Mouse (Mus musculus): ENCODE measurements at regions not wholly inside any gene's neighbourhood (a gene's known extent, or its start where the extent isn't known, plus 50 kb on each side); places are given as distances from the start of the nearest gene placed in this dataset.
A peak's percentile ranks its signal among the peaks of the same experiment; 100 is the strongest.

- Histone ChIP-seq H3K9me3 (replicated peaks; ENCODE audit: control insufficient read depth, low read length, poor library complexity, severe bottlenecking) (no peaks in the 10 kb centered on the region), H3K27ac (ENCODE audit: low read length) (no peak overlapping the region), H3K9ac (ENCODE audit: low read depth, low read length) (no peak overlapping the region), H3K4me2 (ENCODE audit: low read length) (no peak overlapping the region), H3K36me3 (ENCODE audit: control insufficient read depth, insufficient read depth, low read length) (no peaks in the 10 kb centered on the region), H3K27me3 (ENCODE audit: control insufficient read depth, insufficient read depth, low read depth, low read length) (no peaks in the 10 kb centered on the region), H3K4me1 (ENCODE audit: control insufficient read depth, insufficient read depth, low read length) (no peaks in the 10 kb centered on the region), H3K4me3 (ENCODE audit: low read depth, low read length) (no peak overlapping the region)
- WGBS = 84% methylated on average over 2 of the region's 2 CpGs
- ATAC-seq = no peak
Measured at GRCm38 (mm10) chr3:150493433-150494045, 944.1 kb upstream of the Adgrl4 start.

GRCm38 (mm10) chr3:150530966-150531365, 906.7 kb upstream of the Adgrl4 start:
- 89% methylated on average over 3 of the region's 3 CpGs for WGBS

GRCm38 (mm10) chr3:150543118-150543517, 894.6 kb upstream of the Adgrl4 start:
- no peaks in the 10 kb centered on the region for H3K9me3 ChIP-seq (replicated peaks; ENCODE audit: control insufficient read depth, low read length, poor library complexity, severe bottlenecking)
- no peak overlapping the region for H3K4me3 ChIP-seq (ENCODE audit: low read depth, low read length)
- H3K4me2 ChIP-seq (ENCODE audit: low read length) = no peak overlapping the region
- H3K36me3 ChIP-seq (ENCODE audit: control insufficient read depth, insufficient read depth, low read length) = no peaks in the 10 kb centered on the region
- H3K27ac ChIP-seq (ENCODE audit: low read length) = no peak overlapping the region
- ATAC-seq = no peak
- WGBS = 89% methylated on average over 5 of the region's 5 CpGs
- H3K4me1 ChIP-seq (ENCODE audit: control insufficient read depth, insufficient read depth, low read length) = no peaks in the 10 kb centered on the region
- no peaks in the 10 kb centered on the region for H3K27me3 ChIP-seq (ENCODE audit: control insufficient read depth, insufficient read depth, low read depth, low read length)
- H3K9ac ChIP-seq (ENCODE audit: low read depth, low read length) = no peak overlapping the region

More at GRCm38 (mm10) chr3:150530966-150531365, 906.7 kb upstream of the Adgrl4 start:
- Histone ChIP-seq H3K4me1 (ENCODE audit: control insufficient read depth, insufficient read depth, low read length) (no peaks in the 10 kb centered on the region), H3K27me3 (ENCODE audit: control insufficient read depth, insufficient read depth, low read depth, low read length) (no peaks in the 10 kb centered on the region), H3K36me3 (ENCODE audit: control insufficient read depth, insufficient read depth, low read length) (no peaks in the 10 kb centered on the region), H3K9ac (ENCODE audit: low read depth, low read length) (no peak overlapping the region), H3K27ac (ENCODE audit: low read length) (no peak overlapping the region), H3K9me3 (replicated peaks; ENCODE audit: control insufficient read depth, low read length, poor library complexity, severe bottlenecking) (no peaks in the 10 kb centered on the region), H3K4me3 (ENCODE audit: low read depth, low read length) (no peak overlapping the region), H3K4me2 (ENCODE audit: low read length) (no peak overlapping the region)
- ATAC-seq = no peak

- Histone ChIP-seq H3K4me2 (ENCODE audit: low read length) (no peak overlapping the region), H3K36me3 (ENCODE audit: control insufficient read depth, insufficient read depth, low read length) (no peaks in the 10 kb centered on the region), H3K27ac (ENCODE audit: low read length) (no peak overlapping the region), H3K4me3 (ENCODE audit: low read depth, low read length) (no peak overlapping the region), H3K27me3 (ENCODE audit: control insufficient read depth, insufficient read depth, low read depth, low read length) (no peaks in the 10 kb centered on the region), H3K9me3 (replicated peaks; ENCODE audit: control insufficient read depth, low read length, poor library complexity, severe bottlenecking) (no peaks in the 10 kb centered on the region), H3K4me1 (ENCODE audit: control insufficient read depth, insufficient read depth, low read length) (no peaks in the 10 kb centered on the region), H3K9ac (ENCODE audit: low read depth, low read length) (no peak overlapping the region)
- 61% methylated on average over 1 of the region's 1 CpGs for WGBS
- ATAC-seq = no peak
Measured at GRCm38 (mm10) chr3:150588474-150588873, 849.2 kb upstream of the Adgrl4 start.

GRCm38 (mm10) chr3:150590978-150591377, 846.7 kb upstream of the Adgrl4 start:
- H3K4me1 ChIP-seq (ENCODE audit: control insufficient read depth, insufficient read depth, low read length) = no peaks in the 10 kb centered on the region
- H3K9me3 ChIP-seq (replicated peaks; ENCODE audit: control insufficient read depth, low read length, poor library complexity, severe bottlenecking) = no peaks in the 10 kb centered on the region
- H3K9ac ChIP-seq (ENCODE audit: low read depth, low read length) = no peak overlapping the region
- ATAC-seq = no peak
- H3K27me3 ChIP-seq (ENCODE audit: control insufficient read depth, insufficient read depth, low read depth, low read length) = no peaks in the 10 kb centered on the region
- H3K4me3 ChIP-seq (ENCODE audit: low read depth, low read length) = no peak overlapping the region
- H3K36me3 ChIP-seq (ENCODE audit: control insufficient read depth, insufficient read depth, low read length) = no peaks in the 10 kb centered on the region
- WGBS = 97% methylated on average over 2 of the region's 2 CpGs
- H3K27ac ChIP-seq (ENCODE audit: low read length) = no peak overlapping the region
- H3K4me2 ChIP-seq (ENCODE audit: low read length) = no peak overlapping the region

- H3K4me2 ChIP-seq (ENCODE audit: low read length) = no peak overlapping the region
- H3K27ac ChIP-seq (ENCODE audit: low read length) = no peak overlapping the region
- 82% methylated on average over 2 of the region's 2 CpGs for WGBS
- no peak overlapping the region for H3K9ac ChIP-seq (ENCODE audit: low read depth, low read length)
- no peaks in the 10 kb centered on the region for H3K27me3 ChIP-seq (ENCODE audit: control insufficient read depth, insufficient read depth, low read depth, low read length)
- ATAC-seq = no peak
- no peaks in the 10 kb centered on the region for H3K9me3 ChIP-seq (replicated peaks; ENCODE audit: control insufficient read depth, low read length, poor library complexity, severe bottlenecking)
- H3K36me3 ChIP-seq (ENCODE audit: control insufficient read depth, insufficient read depth, low read length) = no peaks in the 10 kb centered on the region
- no peak overlapping the region for H3K4me3 ChIP-seq (ENCODE audit: low read depth, low read length)
- no peaks in the 10 kb centered on the region for H3K4me1 ChIP-seq (ENCODE audit: control insufficient read depth, insufficient read depth, low read length)
Measured at GRCm38 (mm10) chr3:150603400-150604095, 834.1 kb upstream of the Adgrl4 start.

- 79% methylated on average over 15 of the region's 15 CpGs for WGBS
- H3K27me3 ChIP-seq (ENCODE audit: control insufficient read depth, insufficient read depth, low read depth, low read length) = no peaks in the 10 kb centered on the region
- H3K4me3 ChIP-seq (ENCODE audit: low read depth, low read length) = no peak overlapping the region
Measured at GRCm38 (mm10) chr3:150610681-150611101, 827.0 kb upstream of the Adgrl4 start.

GRCm38 (mm10) chr3:150637544-150637943, 800.1 kb upstream of the Adgrl4 start:
- no peak overlapping the region for H3K4me3 ChIP-seq (ENCODE audit: low read depth, low read length)
- WGBS = 90% methylated on average over 3 of the region's 3 CpGs
- H3K4me1 ChIP-seq (ENCODE audit: control insufficient read depth, insufficient read depth, low read length) = no peaks in the 10 kb centered on the region
- no peak for ATAC-seq
- no peak overlapping the region for H3K27ac ChIP-seq (ENCODE audit: low read length)
- H3K27me3 ChIP-seq (ENCODE audit: control insufficient read depth, insufficient read depth, low read depth, low read length) = no peaks in the 10 kb centered on the region
- H3K9me3 ChIP-seq (replicated peaks; ENCODE audit: control insufficient read depth, low read length, poor library complexity, severe bottlenecking) = no peaks in the 10 kb centered on the region
- no peaks in the 10 kb centered on the region for H3K36me3 ChIP-seq (ENCODE audit: control insufficient read depth, insufficient read depth, low read length)
- no peak overlapping the region for H3K9ac ChIP-seq (ENCODE audit: low read depth, low read length)
- no peak overlapping the region for H3K4me2 ChIP-seq (ENCODE audit: low read length)

More at GRCm38 (mm10) chr3:150610681-150611101, 827.0 kb upstream of the Adgrl4 start:
- Histone ChIP-seq H3K4me1 (ENCODE audit: control insufficient read depth, insufficient read depth, low read length) (no peaks in the 10 kb centered on the region), H3K4me2 (ENCODE audit: low read length) (no peak overlapping the region), H3K9me3 (replicated peaks; ENCODE audit: control insufficient read depth, low read length, poor library complexity, severe bottlenecking) (no peaks in the 10 kb centered on the region), H3K36me3 (ENCODE audit: control insufficient read depth, insufficient read depth, low read length) (no peaks in the 10 kb centered on the region), H3K9ac (ENCODE audit: low read depth, low read length) (no peak overlapping the region), H3K27ac (ENCODE audit: low read length) (no peak overlapping the region)
- peak; percentile 60; the same call in 1 of the 2 replicates for ATAC-seq

- Histone ChIP-seq H3K36me3 (ENCODE audit: control insufficient read depth, insufficient read depth, low read length) (no peaks in the 10 kb centered on the region), H3K9ac (ENCODE audit: low read depth, low read length) (no peak overlapping the region), H3K4me2 (ENCODE audit: low read length) (no peak overlapping the region), H3K9me3 (replicated peaks; ENCODE audit: control insufficient read depth, low read length, poor library complexity, severe bottlenecking) (no peaks in the 10 kb centered on the region), H3K4me3 (ENCODE audit: low read depth, low read length) (no peak overlapping the region), H3K4me1 (ENCODE audit: control insufficient read depth, insufficient read depth, low read length) (no peaks in the 10 kb centered on the region), H3K27ac (ENCODE audit: low read length) (no peak overlapping the region), H3K27me3 (ENCODE audit: control insufficient read depth, insufficient read depth, low read depth, low read length) (no peaks in the 10 kb centered on the region)
- 93% methylated on average over 8 of the region's 8 CpGs for WGBS
- no peak for ATAC-seq
Measured at GRCm38 (mm10) chr3:150640004-150640676, 797.5 kb upstream of the Adgrl4 start.

Measured in midbrain, embryonic 16.5 days (tissue).